Mouse (Mus musculus) E14TG2a.4 (cell line): ENCODE data around the gene Cyb561.

ENCODE experiments used
- CTCF ChIP-seq: conservative IDR thresholded peaks from 2 replicates; pipeline ENCODE4 v1.5.1; 2014; ENCODE audit warnings: low read length
- NANOG ChIP-seq: IDR thresholded peaks from 2 replicates; pipeline ENCODE4 v1.6.1; 2014; ENCODE audit warnings: borderline replicate concordance, low read length, mixed read lengths
- POU5F1 ChIP-seq: IDR thresholded peaks from 2 replicates; pipeline ENCODE4 v1.6.1; 2014; ENCODE audit warnings: low read length, borderline replicate concordance

GRCm38 (mm10) chr11:105934816-105935215 is 18.3 kb downstream of the Cyb561 start:
- TF ChIP-seq CTCF, result no peak
- TF ChIP-seq NANOG, result no peak
- no peak for TF ChIP-seq POU5F1
